Mouse (Mus musculus) midbrain, embryonic 16.5 days (tissue): ENCODE measurements around the gene Lrriq1. TPM values are rescaled to one million over a fixed set of nuclear protein-coding genes. Genes with fewer than 3 reads are reported as not detected.

ENCODE experiments used
- ATAC-seq: fragments of 200-750 bp; cut with Nextera tagmentation; 2 replicates; pipeline ENCODE4 v1.8.0; 2017; ENCODE audit warnings: moderate TSS enrichment
- H3K27ac ChIP-seq: fragments of 300-500 bp; sonication (generic); 2 replicates; pipeline ENCODE4 v1.5.1; 2014; ENCODE audit warnings: mild to moderate bottlenecking, low read length, mixed read lengths
- H3K27me3 ChIP-seq: fragments of 300-500 bp; sonication (generic); 2 replicates; pipeline ENCODE4 v1.6.1; 2014; ENCODE audit warnings: low read depth, low read length, mixed read lengths; ENCODE audit not compliant: control insufficient read depth, insufficient read depth
- H3K36me3 ChIP-seq: fragments of 300-500 bp; sonication (generic); 2 replicates; pipeline ENCODE4 v1.6.1; 2014; ENCODE audit warnings: mild to moderate bottlenecking, low read length, moderate library complexity, mixed read lengths; ENCODE audit not compliant: control insufficient read depth, insufficient read depth
- H3K4me1 ChIP-seq: fragments of 300-500 bp; sonication (generic); 2 replicates; pipeline ENCODE4 v1.6.1; 2014; ENCODE audit warnings: mild to moderate bottlenecking, low read length, mixed read lengths; ENCODE audit not compliant: control insufficient read depth, insufficient read depth
- H3K4me2 ChIP-seq: fragments of 300-500 bp; sonication (generic); 2 replicates; pipeline ENCODE4 v1.6.1; 2014; ENCODE audit warnings: mild to moderate bottlenecking, low read length, mixed read lengths
- H3K4me3 ChIP-seq: fragments of 300-500 bp; sonication (generic); 2 replicates; pipeline ENCODE4 v1.5.1; 2014; ENCODE audit warnings: low read depth, mild to moderate bottlenecking, low read length, moderate library complexity, mixed read lengths
- H3K9ac ChIP-seq: fragments of 300-500 bp; sonication (generic); 2 replicates; pipeline ENCODE4 v1.6.1; 2014; ENCODE audit warnings: low read depth, low read length, mixed read lengths
- H3K9me3 ChIP-seq: fragments of 300-500 bp; sonication (generic); replicated peaks from 2 replicates; pipeline ENCODE4 v1.6.1; 2014; ENCODE audit warnings: mild to moderate bottlenecking, low read length, mixed read lengths; ENCODE audit not compliant: control insufficient read depth, poor library complexity, severe bottlenecking
- WGBS: fragments of 180-500 bp; shearing (Covaris S2); extraction: QIAGEN DNeasy Blood & Tissue Kit; methylation state at CpG from one replicate; pipeline ENCODE4 v1.1.7; 2014; 5-methylcytosine and 5-hydroxymethylcytosine counted together
- polyA plus RNA-seq: library from polyadenylated mRNA; unstranded; fragments of >200 nt; fragmentation: Nextera tagmentation; extraction: Ambion mirVana; gene quantifications from 2 replicates; pipeline ENCODE4 v1.2.1, GENCODE M21; 2015

Lrriq1 gene
- polyA plus RNA-seq, 1 experiment from 2014 or later = 4.1 TPM

GRCm38 (mm10) chr10:103141532-103141931 lies 94.6 kb downstream of the Lrriq1 start:
- H3K4me1 ChIP-seq = no peaks in the 10 kb centered on the region
- no peak; the same call in 1 of the 2 replicates for ATAC-seq
- no peaks in the 10 kb centered on the region for H3K9me3 ChIP-seq
- H3K9ac ChIP-seq = no peak overlapping the region
- no peaks in the 10 kb centered on the region for H3K27me3 ChIP-seq
- 50% methylated on average over 6 of the region's 6 CpGs for WGBS
- H3K4me3 ChIP-seq = no peak overlapping the region
- no peaks in the 10 kb centered on the region for H3K36me3 ChIP-seq
- H3K27ac ChIP-seq = no peak overlapping the region
- H3K4me2 ChIP-seq = no peak overlapping the region

GRCm38 (mm10) chr10:103140609-103141008 lies 95.5 kb downstream of the Lrriq1 start:
- Histone ChIP-seq H3K36me3 (no peaks in the 10 kb centered on the region), H3K4me1 (no peaks in the 10 kb centered on the region), H3K4me3 (no peak overlapping the region), H3K27me3 (no peaks in the 10 kb centered on the region), H3K27ac (no peak overlapping the region), H3K9ac (no peak overlapping the region), H3K9me3 (no peaks in the 10 kb centered on the region), H3K4me2 (no peak overlapping the region)
- 82% methylated on average over 8 of the region's 8 CpGs for WGBS
- no peak for ATAC-seq

DNA sequence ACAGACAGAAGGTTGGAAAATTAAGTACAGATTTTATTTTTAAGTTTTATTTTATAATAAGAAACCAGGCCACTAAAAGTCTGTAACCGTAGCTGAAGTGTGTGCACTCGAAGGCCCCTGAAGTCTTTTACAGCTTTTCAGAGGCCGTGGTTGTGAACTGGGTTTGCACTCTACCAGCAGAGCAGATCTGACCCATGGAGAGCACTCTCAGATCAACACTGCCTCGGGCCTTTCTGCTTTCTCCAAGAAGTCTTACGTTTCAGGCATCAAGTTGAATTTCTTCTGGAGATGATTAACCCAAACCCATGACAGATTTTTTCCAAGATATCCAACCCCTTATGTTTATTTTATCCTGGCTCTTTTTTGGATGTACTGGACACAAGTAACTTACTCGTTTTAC lies 121.5 kb downstream of the Lrriq1 start:
- 76% methylated on average over 6 of the region's 6 CpGs for WGBS
- H3K4me1 ChIP-seq = no peaks in the 10 kb centered on the region
- H3K9me3 ChIP-seq = no peaks in the 10 kb centered on the region
- no peaks in the 10 kb centered on the region for H3K27me3 ChIP-seq
- H3K4me3 ChIP-seq = no peak overlapping the region
- no peaks in the 10 kb centered on the region for H3K36me3 ChIP-seq
- no peak for ATAC-seq
- no peak overlapping the region for H3K4me2 ChIP-seq
- H3K27ac ChIP-seq = no peak overlapping the region
- H3K9ac ChIP-seq = no peak overlapping the region

DNA sequence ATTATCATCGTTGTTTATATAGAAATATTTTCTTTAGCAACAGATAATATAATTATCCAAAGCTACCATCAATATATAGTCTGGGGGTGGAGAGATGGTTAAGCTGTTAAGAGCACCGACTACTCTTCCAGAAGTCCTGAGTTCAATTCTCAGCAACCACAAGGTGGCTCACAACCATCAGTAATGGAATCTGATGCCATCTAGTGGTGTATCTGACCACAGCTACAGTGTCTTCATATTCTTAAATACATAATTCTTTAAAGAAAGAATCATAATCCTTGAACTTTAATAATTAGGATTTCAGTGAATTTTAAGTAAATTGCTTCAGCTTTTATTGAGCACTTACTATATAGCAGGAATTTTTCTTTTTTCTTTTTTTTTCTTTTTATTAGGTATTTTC lies 128.0 kb downstream of the Lrriq1 start:
- no peak overlapping the region for H3K27ac ChIP-seq
- H3K9me3 ChIP-seq = no peaks in the 10 kb centered on the region
- WGBS = 91% methylated on average over 2 of the region's 2 CpGs
- H3K4me3 ChIP-seq = no peak overlapping the region
- H3K27me3 ChIP-seq = no peaks in the 10 kb centered on the region
- no peaks in the 10 kb centered on the region for H3K4me1 ChIP-seq
- no peak overlapping the region for H3K9ac ChIP-seq
- no peaks in the 10 kb centered on the region for H3K36me3 ChIP-seq
- no peak overlapping the region for H3K4me2 ChIP-seq
- ATAC-seq = no peak

GRCm38 (mm10) chr10:103086101-103086500 lies 150.0 kb downstream of the Lrriq1 start:
- WGBS = 58% methylated on average over 1 of the region's 1 CpGs
- H3K36me3 ChIP-seq = no peaks in the 10 kb centered on the region
- no peak overlapping the region for H3K9ac ChIP-seq
- H3K4me2 ChIP-seq = no peak overlapping the region
- H3K4me3 ChIP-seq = no peak overlapping the region
- no peak for ATAC-seq
- no peak overlapping the region for H3K27ac ChIP-seq
- no peaks in the 10 kb centered on the region for H3K27me3 ChIP-seq
- no peaks in the 10 kb centered on the region for H3K4me1 ChIP-seq
- H3K9me3 ChIP-seq = no peaks in the 10 kb centered on the region

GRCm38 (mm10) chr10:103049593-103049992 lies 186.5 kb downstream of the Lrriq1 start:
- ATAC-seq = no peak
- Histone ChIP-seq H3K27ac (no peak overlapping the region), H3K27me3 (no peaks in the 10 kb centered on the region), H3K4me2 (no peak overlapping the region), H3K36me3 (no peaks in the 10 kb centered on the region), H3K9ac (no peak overlapping the region), H3K9me3 (no peaks in the 10 kb centered on the region), H3K4me1 (no peaks in the 10 kb centered on the region), H3K4me3 (no peak overlapping the region)
- WGBS = 91% methylated on average over 2 of the region's 2 CpGs

- H3K4me1 ChIP-seq = no peaks in the 10 kb centered on the region
- no peaks in the 10 kb centered on the region for H3K36me3 ChIP-seq
- H3K4me3 ChIP-seq = no peak overlapping the region
- WGBS = 82% methylated on average over 3 of the region's 3 CpGs
- no peaks in the 10 kb centered on the region for H3K27me3 ChIP-seq
- ATAC-seq = no peak
- H3K9me3 ChIP-seq = no peaks in the 10 kb centered on the region
- no peak overlapping the region for H3K9ac ChIP-seq
- H3K27ac ChIP-seq = no peak overlapping the region
- H3K4me2 ChIP-seq = no peak overlapping the region
These were observed 189.5 kb downstream of the Lrriq1 start for GRCm38 (mm10) chr10:103046623-103047022.

- Histone ChIP-seq H3K4me1 (no peaks in the 10 kb centered on the region), H3K27me3 (no peaks in the 10 kb centered on the region), H3K4me3 (no peak overlapping the region), H3K27ac (no peak overlapping the region), H3K9me3 (no peaks in the 10 kb centered on the region), H3K36me3 (no peaks in the 10 kb centered on the region), H3K9ac (no peak overlapping the region), H3K4me2 (no peak overlapping the region)
- ATAC-seq = no peak
- 65% methylated on average over 2 of the region's 2 CpGs for WGBS
These were observed 191.1 kb downstream of the Lrriq1 start for GRCm38 (mm10) chr10:103045019-103045418.

DNA sequence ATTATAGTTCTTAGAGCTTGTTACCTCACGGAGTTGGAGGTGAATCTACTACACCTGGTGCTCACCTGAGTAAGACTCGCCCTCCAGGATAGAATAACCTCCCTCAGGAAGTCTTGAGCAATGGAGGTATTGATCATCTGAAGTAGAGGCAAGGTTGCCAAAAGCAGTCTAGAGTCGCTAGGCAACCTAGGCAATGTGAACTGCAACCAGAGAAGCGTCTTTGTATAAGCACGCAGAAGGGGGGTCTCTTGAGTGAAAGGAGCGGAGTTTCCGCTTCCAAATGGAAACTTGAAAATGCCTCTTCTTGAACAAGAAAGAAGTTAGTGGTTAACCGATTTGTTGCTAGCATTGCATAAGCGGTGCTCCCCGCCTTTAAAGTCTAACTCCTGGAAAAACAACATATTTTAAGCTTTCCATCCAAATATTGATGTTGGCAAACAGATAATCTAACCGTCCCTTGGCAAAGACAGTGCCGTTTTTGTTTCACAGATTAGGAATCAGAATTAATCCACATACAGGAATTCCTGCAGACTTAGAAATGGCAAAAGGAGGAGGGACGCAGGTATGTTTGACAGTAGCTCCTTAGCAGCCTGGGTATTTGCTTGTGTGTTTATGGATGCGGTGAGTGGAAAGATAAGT lies 201.0 kb downstream of the Lrriq1 start:
- no peaks in the 10 kb centered on the region for H3K36me3 ChIP-seq
- no peak for ATAC-seq
- no peaks in the 10 kb centered on the region for H3K9me3 ChIP-seq
- under 1% methylated on average over 14 of the region's 14 CpGs for WGBS
- H3K4me2 ChIP-seq = no peak overlapping the region
- no peak overlapping the region for H3K9ac ChIP-seq
- peaks cover 41% of the 10 kb centered on the region for H3K27me3 ChIP-seq
- no peaks in the 10 kb centered on the region; the same call in 1 of the 2 replicates for H3K4me1 ChIP-seq
- H3K4me3 ChIP-seq = no peak overlapping the region
- H3K27ac ChIP-seq = no peak overlapping the region
